Mouse (Mus musculus) myocyte (in vitro differentiated cells): ENCODE results near the gene Prr36.

Experiments used
- CEBPB ChIP-seq: IDR thresholded peaks from 2 replicates; pipeline ENCODE4 v1.6.1; 2011; ENCODE audit warnings: mild to moderate bottlenecking, moderate library complexity; ENCODE audit not compliant: poor library complexity, insufficient read depth, severe bottlenecking
- E2F4 ChIP-seq: IDR thresholded peaks from one replicate; pipeline ENCODE4 v1.6.1; 2011; ENCODE audit warnings: mild to moderate bottlenecking, control low read depth, moderate library complexity; ENCODE audit not compliant: insufficient read depth
- MAX ChIP-seq: IDR thresholded peaks from one replicate; pipeline ENCODE4 v1.6.1; 2011; ENCODE audit warnings: low read depth, mild to moderate bottlenecking, control low read depth
- MYOD1 ChIP-seq, 3 experiments: IDR thresholded peaks; one replicate each; pipeline ENCODE4 v1.6.1; 2011; ENCODE audit warnings: control low read depth in 2 of 3, low read depth in 2 of 3, mild to moderate bottlenecking in 2 of 3, moderate library complexity in 1 of 3; ENCODE audit not compliant: insufficient read length in 2 of 3, control insufficient read depth in 1 of 3
- MYOG ChIP-seq, 3 experiments: IDR thresholded peaks; one replicate each; pipeline ENCODE4 v1.6.1; 2011; ENCODE audit warnings: control low read depth in 2 of 3, low read depth in 2 of 3, mild to moderate bottlenecking in 2 of 3; ENCODE audit not compliant: insufficient read length in 2 of 3, control insufficient read depth in 1 of 3, insufficient read depth in 1 of 3
- POLR2A ChIP-seq: IDR thresholded peaks from one replicate; pipeline ENCODE4 v1.6.1; 2011; ENCODE audit warnings: low read depth, mild to moderate bottlenecking, control low read depth, moderate library complexity; ENCODE audit not compliant: insufficient read length
- POLR2AphosphoS2 ChIP-seq: IDR thresholded peaks from one replicate; pipeline ENCODE4 v1.6.1; 2011; ENCODE audit warnings: low read depth, control low read depth; ENCODE audit not compliant: insufficient read length
- REST ChIP-seq: IDR thresholded peaks from one replicate; pipeline ENCODE4 v1.6.1; 2011; ENCODE audit warnings: mild to moderate bottlenecking, control low read depth, moderate library complexity; ENCODE audit not compliant: insufficient read depth, insufficient read length
- TCF12 ChIP-seq: IDR thresholded peaks from one replicate; pipeline ENCODE4 v1.6.1; 2011; ENCODE audit warnings: mild to moderate bottlenecking, control low read depth; ENCODE audit not compliant: poor library complexity, insufficient read depth, severe bottlenecking
- USF1 ChIP-seq: IDR thresholded peaks from one replicate; pipeline ENCODE4 v1.6.1; 2011; ENCODE audit warnings: low read depth, mild to moderate bottlenecking, control low read depth, moderate library complexity

DNA sequence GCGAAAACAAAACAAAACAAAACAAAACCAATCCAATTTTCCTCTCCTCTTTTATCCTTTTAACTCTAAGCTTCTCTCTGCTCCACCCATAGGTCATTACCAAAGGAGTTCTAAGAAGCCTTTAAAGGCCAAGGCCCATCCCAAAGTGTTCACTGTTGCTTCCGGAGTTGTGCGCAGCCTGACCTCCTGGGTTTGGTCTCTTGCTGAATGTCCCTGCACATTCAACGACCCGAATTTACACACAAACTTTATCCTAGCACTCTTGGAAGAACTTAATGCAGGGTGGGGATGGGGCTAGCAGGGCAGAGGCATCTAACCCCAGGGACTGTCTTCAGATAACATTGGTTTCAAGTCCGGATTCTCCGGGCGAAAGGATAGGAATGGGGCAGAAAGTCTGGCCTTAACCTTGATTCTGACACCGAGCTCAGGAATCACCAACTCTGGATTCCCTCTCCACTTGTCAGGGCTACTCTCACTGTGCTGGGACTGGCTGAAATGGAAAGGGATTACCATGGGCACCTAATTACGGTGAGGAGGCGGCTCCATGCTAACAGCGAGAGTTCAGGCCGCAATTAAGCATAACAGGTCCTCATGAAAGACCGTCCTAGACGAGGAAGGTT, 20.7 kb upstream of the Prr36 start:
- TF ChIP-seq TCF12 (no peak), POLR2AphosphoS2 (no peak), USF1 (no peak), MYOD1 (IDR thresholded peaks at IDR 0.05; ENCODE audit: control insufficient read depth in 1 of 3, insufficient read length in 2 of 3, low read depth in 2 of 3) (no peak), CEBPB (no peak), MYOG (IDR thresholded peaks at IDR 0.05; ENCODE audit: control insufficient read depth in 1 of 3, insufficient read depth in 1 of 3, insufficient read length in 2 of 3, low read depth in 2 of 3) (no peak), MAX (no peak), POLR2A (no peak), REST (no peak), E2F4 (no peak)
